Mouse (Mus musculus) cerebellum, postnatal 10 days (tissue): Measurements from ENCODE around the gene Psapl1.

Experiments
- DNase-seq, 2 experiments: peaks; one replicate each; pipeline ENCODE4 v3.0.0; 2021; ENCODE audit warnings: mixed read lengths in 2 of 2

Psapl1 gene

DNA sequence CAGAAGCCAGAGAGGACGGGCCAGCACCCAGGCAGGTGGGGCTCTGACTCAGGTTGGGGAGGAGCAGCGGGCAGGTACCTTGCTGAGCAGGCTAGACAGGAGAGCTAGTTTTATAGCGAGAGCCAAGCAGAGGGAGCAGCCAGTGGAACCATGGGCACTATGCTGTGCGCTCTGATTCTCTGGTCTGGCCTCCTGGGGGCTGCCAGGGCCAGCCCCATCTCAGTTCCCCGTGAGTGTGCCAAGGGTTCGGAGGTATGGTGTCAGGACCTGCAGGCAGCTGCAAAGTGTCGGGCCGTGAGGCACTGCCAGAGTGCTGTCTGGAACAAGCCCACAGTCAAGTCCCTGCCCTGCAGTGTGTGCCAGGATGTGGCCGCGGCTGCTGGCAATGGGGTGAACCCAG lies at the start of gene Psapl1:
Gene Psapl1 (plus strand): TSS at position 106 of the 400 bp plus-strand sequence.
- DNase-seq: peak; percentile 29 to 30

DNA sequence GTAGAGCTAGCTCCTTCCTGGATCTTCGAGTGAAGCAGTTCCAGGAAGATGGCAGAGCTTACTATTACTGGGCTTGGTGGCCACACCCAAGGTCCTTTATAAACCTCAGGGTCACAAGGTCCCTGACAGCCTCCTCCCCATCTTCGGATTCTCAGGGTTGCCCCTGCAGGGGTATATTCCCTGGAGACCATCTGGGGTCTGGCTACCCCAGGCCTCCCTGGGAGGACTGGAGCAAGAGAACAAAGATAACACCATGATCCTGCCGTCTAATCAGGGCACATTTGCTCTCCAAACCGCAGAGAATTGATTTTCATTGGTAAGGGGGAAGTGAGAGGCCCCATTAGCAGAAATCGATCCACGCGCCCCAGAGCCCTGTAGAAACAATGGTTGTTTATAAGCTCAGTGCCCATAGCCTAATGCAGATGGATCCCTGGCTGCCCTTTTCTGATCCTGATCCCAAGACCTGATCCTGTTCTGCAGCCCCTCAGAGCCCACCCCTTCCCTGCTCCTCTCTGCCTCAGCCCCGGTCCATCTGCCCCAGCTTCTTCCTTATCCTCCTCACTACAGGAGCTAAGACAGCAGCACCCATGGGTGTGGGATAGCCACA lies 48.8 kb upstream of the Psapl1 start:
- DNase-seq: no peak

DNA sequence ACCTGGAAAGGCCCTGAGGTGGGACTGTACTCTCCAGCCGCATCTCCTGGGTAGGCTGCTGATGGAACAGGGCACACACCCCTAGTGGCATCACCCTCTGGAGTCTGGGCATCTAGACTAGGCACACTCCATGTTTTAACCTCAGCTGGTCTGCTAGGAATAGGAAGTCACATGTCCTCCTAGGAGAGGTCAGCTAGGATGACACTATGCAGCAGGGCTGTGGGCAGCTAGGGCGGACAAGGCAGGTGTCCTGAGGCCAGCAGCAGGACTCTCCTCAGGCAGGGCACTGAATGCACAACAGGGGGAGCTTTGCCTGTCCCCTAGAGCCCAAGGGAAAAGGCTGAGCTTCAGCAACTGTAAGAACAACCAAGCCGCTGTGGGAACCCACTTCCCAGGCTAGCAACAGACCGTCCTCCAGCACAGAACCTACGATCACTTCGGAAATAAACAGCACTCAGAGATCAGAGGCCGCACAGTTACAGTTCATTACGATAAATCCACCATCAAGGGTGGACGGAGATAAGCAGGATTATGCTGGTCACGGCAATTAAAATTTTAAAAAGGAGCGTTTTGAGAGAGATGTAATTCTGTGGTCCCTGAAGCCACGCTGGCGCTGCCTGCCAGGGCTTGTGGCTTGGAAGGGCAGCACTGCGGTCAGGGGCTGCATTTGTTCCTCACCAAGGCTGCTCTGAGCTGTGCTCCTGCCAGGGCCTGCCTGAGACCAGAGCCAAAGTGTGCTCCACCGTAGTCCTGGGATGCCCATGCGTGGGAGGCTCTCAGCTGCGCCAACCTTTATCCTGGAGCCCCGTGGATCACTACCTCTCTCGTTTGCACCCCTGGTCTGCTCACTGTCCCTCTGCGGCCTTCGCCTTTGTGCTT lies 38.2 kb upstream of the Psapl1 start:
- DNase-seq: peak; percentile 31 to 49

DNA sequence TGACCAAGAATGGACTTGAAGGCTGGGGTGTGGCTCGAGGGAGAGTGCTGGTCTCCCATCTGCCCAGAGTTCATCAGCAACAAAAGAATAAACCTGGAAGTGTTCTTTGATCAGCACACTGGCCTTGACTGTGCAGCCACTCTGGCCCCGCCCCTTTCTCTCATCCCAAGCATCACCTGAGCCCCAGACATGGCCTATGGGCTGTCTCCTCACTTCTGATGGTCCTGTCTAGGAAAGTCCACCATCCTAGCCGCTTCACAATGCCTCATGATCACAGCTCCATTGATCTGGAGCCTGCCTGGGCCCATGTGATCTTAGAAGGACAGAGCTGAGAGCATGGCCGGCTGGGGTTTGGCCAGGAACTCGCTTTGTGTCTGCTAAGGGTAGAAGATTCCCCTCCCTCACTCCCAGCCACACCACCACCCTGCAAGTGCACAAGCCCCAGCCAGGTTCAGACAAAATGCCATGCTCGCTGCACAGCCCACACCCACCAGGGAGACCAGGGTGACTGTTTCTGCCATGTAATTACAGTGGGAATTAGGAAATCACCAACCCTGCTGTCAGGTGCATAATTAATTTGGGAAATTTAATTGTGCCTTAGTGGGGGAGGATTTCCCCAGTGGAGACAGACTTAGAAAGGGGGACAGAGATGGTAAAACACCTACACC lies 37.3 kb upstream of the Psapl1 start:
- DNase-seq: no peak

DNA sequence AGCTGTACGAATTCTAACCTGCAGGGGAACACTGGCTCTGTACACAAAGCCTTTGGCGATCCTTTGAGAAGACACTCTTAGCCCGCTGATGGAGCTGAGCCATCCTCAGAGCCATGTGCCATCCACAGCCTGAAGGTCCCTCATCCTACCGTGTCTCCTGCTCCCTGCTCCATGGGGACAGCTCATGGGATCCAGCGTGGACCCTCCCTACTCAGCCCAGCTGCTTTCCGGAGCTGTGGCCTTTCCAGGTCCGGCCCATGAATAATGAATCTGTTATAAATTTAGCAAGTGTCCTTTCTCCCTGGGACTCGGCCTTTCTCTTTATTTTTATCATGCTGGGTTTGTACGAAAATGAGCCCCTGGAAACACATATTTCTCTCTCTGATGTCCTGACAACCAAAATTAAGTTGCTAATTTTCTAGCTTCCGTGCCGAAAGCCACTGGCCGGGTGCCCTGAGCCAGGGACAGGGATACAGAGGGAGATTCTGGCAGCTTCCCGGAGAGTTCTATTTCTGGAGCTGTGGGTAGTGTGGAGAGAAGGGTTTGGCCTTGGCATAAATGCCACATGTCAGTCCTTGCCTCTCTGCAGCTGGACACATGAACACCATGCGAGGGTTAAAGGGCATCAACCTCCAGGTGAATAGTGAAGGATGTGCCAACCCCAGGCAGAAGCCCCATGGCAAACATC lies 34.7 kb upstream of the Psapl1 start:
- DNase-seq: peak; percentile 55 to 64

DNA sequence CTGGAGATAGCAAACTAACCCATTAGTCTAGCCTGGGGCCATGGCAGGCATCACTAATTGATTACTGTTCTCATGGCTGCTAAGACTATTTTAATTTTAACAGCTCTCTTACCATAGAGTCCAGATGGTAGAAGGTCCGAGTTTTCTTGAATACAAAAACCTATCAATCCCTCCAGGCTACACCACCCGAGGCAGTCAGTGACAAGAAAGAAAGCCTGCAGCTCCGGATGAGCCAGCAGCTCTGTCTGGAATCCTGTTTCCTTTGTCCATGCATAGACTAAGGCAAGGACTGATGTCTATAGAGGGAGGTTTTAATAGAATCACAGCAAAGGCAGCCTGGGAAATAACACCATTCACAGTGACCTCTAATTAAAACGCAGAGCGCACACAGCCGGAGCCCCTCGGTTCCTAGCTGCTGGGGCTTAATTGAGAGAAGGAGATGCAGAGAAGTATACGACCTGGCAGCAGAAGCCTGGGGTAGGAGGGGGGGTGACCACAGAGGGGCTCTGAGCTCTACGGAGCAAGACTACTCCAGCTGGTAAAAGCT lies 29.2 kb upstream of the Psapl1 start:
- DNase-seq: peak in 1 of 2 experiments; percentile 24

DNA sequence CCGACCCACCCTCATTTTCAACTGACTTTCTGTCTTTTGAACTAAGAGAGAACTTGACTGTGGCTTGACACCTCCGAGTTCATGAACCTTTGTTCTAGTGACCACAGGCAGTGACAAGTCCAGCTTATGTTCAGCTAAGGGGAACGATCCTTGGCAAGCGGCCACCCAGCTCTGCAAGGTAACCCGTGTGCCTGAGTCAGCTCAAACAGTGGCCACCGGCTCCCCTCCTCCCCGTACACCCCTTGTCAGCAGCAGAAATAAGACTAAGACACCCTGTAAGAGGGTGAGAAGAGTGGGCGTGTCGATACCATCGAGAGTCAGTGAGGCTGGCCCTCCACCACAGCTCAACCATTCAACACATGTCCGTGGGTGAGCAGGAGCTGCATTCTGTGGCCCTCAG lies 27.4 kb upstream of the Psapl1 start:
- DNase-seq: peak in 1 of 2 experiments; percentile 37

DNA sequence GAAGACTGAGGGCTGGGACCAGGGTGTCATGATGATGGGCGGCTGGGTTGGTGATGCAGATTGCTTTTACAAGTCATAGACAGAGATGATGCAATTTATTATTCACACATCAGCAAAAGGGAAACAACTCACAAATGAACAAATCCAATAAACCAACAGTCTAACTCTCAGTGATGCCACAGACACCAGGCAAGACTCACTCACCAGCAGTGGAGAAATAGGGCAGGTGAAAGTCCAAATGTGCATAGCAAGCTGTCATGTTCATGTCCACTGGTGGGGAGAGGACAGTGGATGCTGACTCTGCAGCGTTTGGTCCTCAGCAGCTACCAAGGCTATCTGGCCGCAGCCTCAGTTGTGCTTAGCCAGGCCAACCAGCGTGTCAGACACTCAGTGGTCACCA lies 26.9 kb upstream of the Psapl1 start:
- no peak for DNase-seq

DNA sequence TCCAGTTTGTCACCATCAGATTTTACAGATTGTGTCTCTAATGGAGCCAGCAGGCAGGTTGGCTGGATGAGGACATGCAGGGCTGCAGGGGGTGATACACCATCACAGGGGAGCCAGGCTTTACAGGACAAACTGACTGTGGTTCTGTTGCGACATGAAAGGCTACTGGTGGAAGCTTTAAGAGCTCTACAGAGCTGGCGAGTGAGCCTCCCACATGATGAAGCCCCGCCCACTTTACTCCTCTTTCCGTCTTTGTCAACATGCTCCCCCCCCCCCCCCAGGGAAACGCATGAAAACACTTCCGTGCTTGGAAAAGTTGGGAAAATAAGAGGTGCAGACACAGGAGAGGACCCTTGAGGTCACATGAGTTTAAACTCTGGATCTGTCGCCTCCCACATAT lies 25.6 kb upstream of the Psapl1 start:
- DNase-seq: no peak

DNA sequence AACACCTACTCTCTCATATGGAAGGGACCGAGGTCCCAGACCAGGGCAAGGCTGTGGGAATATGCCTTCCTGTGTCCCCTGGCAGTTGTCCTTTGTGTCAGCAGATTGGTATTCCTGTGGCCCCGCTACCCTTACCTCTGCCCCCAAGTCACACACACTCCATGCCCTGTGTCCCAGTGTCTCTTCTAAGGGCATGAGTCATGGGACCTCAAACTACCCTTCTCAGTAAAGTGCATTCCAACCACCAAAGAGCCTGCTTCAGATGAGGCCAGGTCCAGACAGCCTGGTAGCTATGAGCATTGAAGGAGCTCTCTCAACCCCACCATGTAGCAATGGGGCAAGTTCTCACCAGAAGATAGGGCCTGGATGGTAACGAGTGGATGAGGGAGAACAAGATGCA lies 25.0 kb upstream of the Psapl1 start:
- no peak for DNase-seq

DNA sequence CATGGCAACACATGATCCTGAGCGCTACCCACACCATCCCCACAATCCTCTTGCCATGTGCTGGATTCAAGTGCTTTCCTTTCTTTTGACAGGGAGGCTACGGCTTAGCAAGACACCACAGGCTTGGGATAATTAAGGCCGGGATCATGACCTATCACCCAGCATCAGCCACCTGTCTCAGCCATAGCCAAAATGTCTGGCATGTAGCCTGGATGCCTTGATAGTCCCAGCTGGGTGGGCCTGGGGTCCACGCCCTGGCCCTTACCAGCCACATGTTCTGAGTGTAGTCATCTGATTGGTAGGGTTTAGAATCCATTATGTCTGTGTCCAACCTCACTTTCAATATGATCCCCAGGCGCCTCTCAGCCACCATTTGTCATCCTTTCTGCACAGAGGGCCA lies 24.1 kb upstream of the Psapl1 start:
- no peak for DNase-seq

DNA sequence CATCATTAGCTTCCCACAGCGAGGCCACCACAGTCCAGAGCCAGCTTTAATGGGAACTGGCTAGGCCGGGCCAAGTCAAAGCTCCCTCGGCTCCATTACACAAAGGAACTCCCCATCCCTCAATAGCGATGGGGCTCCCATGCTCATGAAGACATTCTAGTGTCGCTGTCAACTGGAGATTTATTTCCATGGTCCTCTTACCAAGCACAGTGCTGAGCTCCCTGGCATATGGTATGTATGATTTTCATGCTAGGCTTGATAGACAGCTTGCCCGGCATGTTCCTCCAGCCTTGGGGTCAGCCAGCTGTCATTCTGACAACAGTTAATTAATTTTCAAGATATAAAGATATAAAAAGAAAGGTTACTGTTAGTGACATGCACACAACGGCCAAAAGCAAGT lies 21.5 kb upstream of the Psapl1 start:
- peak; percentile 37 to 49 for DNase-seq

DNA sequence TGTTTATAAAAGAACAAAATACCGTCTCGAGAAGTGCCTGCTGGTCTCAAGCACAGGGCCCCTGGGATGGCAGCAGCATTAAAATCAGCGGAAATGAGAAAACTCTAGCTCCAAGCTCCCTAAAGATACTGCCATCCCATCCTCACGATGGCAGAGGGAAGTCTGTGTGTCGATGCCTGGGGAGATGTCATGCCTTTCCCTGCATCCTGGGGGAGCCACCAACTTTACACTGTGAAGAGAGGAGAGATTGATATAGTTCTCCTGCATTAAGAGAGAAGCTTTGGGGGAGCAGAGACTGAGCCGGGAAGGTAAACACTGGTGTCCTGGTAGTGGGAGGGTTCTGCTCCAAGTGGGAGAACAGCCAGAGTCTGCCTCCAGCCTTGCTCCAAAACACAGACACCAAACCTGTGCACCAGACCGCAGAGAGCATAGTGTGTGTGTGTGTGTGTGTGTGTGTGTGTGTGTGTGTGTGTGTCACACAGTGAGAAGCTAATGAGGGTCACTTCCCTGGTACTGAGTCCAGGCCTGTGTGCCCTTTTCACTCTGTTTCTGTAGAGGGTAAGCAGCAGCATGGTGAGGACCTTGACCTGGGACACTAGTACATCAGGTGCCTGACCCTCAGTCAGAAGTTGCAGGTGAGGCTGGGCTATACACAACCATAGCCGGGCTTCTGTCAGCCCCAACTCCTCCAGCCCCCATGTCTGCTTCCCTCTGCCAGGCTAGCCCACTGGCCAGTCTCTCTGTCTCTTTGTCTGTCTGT lies 17.3 kb upstream of the Psapl1 start:
- no peak for DNase-seq

DNA sequence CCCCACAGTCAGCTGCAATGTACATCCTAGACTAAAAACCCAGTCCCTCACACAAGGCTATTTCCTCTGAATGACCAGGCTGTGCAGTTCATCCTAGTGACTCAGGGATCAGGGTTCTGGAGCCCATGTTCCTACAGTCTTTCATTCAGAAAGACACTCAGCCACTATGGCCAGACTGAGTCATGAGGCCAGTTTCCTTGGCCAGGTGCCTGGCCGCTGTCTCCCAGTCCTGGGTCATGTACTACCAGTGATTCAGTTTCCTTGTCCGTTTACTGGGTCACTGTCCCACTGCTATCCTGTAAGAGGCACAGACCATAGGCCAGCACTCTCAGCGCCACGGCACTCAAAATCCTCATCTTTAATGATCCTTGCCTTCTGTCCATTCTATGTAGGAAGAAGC lies 15.5 kb upstream of the Psapl1 start:
- peak in 1 of 2 experiments; percentile 24 for DNase-seq

DNA sequence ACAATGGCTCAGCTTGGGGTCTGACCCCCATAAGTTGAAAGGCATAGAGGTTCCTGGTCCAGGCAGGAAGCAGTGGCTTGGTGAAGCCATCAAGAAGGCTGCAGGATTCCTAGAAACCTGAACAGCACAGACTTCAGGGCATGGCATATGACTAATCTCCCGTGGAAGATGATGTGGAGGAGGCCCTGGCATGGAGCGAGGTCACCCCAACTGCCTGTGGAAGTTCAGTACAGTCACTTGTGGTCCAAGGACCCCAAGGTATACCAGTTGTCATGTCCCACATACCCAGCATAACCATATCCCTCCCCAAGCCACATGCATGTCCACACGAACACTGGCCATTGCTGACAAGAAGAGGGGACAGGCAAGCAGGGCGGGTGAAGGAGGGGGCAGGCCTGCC lies 12.5 kb upstream of the Psapl1 start:
- DNase-seq: no peak

DNA sequence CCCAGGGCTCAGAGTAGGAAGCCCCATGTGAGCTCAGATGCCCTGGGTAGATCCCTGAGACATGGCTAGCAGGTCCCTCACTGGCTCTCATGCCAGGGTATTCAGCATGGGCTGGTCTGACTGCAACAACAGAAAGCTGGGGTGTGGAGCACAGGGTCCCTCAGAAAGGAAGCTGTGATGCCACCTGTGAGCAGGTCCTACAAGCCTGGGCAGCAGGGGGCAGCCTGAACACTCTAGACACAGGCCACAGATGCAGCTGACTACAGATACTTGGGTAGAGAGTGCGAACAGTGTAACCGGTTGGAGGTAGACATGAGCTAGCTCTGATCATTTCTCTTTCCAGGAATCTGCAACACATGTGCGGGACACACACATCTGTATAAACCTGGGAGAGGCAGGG lies 11.9 kb upstream of the Psapl1 start:
- DNase-seq: no peak

DNA sequence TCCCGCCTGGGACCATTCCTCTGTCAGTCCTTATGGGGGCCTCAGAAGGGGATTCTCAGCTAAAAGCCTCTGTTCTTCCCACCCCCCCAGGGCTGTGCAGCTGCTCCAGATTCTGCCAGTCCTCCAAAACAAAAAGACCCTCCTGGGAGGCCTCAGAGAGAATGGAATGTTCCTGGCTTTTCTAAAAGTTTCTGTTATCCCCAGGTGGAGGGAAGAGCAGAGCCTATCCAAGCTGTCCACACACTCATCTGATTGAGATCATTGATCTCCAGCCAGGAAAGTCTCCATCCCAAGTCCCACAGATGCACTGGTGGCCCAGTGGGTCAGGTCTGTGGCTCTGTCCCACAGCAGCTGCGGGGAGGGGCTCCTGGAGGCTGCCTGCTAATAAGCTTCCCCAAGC lies 11.1 kb upstream of the Psapl1 start:
- no peak for DNase-seq

DNA sequence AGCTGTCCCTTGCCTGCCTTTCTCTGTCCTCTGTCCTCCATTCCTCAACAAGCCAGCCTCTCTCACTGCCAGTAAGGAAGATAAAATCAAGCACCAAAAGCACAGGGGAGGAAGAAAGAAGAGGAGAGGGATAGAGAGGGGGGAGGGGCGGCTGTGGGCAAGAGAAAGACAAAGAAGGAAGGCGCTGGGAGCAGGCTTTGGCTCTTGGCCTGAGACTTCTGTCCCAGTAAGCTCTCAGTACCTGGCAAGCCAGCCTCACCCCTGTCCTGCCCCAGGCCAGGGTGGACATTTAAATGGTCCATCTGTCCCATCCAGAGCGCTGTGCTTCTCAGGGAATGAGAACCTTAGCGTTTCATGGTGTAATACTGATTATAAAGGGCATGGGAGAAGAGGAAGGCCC lies 9.2 kb upstream of the Psapl1 start:
- DNase-seq: peak; percentile 36 to 49

DNA sequence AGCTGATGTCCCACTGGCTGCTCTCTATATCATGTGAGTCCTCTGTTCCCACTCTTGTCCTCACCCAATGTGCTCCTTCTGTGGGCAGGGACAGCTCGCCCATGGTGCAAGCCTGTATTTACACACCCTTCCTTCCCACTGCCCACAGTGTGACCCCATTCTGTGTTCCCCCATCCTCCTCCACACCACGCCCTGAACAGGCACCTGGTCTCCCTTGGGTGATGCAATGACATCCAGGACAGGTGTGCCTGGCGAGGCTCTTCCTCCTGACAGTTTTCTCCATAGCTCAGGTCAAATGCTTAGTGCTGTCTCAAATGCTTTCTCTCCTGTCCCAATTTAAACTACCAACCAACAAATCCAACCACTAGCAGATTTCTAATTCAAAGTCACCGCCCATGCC lies 8.4 kb upstream of the Psapl1 start:
- no peak for DNase-seq

DNA sequence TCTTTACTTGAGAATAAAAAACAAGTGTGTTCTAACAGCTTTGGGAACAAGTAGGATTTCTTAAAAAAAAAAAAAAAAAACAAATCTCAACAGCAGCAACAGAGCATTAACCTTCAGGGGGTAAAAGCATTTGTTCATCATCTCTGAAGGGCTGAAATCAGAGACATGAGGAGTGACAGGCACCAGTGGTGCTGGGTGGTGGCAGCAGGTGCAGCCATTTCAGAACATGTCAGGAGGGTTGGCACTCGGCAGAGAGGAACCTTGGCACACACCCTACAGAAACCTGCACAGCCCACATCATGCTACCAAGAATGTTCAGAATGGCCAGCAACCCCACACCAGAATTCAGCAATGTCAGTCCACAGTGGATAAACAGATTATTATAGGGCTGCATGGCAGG lies 4.3 kb upstream of the Psapl1 start:
- no peak for DNase-seq

DNA sequence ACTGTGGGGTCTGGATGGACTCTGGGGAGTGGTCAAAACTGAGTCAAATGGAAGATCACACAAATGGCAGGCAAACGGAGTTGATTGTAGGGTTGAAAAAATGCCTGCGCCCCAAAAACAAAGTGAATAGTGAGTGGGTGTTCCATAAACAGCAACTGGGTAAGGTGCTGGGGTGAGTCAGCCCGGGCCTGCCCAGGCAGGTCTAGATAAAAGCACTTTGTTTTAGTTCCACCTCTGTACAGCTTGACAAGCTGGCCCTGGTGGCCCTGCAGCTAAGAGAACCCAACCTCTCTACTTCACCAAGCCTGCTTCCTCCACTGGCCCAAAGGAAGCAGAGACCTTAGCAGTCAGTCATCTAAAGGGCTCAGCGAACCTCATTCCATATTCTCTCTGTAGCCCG lies 1.0 kb upstream of the Psapl1 start:
- no peak for DNase-seq

DNA sequence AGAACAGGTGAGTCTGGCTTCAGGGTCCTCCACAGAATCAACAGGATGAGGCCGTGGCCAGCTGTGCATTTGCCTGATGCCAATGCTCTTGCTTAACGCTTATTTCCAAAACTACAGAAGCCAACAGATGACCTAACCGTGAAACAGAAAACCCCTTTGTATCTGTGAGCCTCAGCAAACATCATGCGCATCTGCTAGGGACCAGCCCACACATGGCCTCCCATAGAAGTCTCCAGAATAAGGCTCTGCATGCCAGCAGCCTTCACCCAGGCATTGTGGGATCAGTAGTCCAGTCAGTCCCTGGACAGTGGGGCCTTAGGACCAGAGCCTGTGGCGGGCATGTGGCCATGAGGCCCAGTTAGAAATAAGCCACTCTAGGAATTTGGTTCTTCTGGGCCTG lies 400 bp upstream of the Psapl1 start:
- no peak for DNase-seq
